Mouse (Mus musculus) forebrain, embryonic 15.5 days (tissue): ENCODE results near the gene Fam205a1. TPM values are rescaled to one million over a fixed set of nuclear protein-coding genes. Genes with fewer than 3 reads are reported as not detected.
"Not testable (repeated sequence)": the region's sequence is repeated elsewhere in the genome, so short reads cannot be mapped to it uniquely, and the experiment has no call there.

Source experiments
- ATAC-seq: fragments of 200-750 bp; cut with Nextera tagmentation; replicated peaks from 2 replicates; pipeline ENCODE4 v1.8.0; 2017; ENCODE audit warnings: mild to moderate bottlenecking, moderate TSS enrichment, moderate library complexity
- H3K27ac ChIP-seq: fragments of 300-500 bp; sonication (generic); replicated peaks from 2 replicates; pipeline ENCODE4 v1.5.1; 2015; ENCODE audit warnings: mild to moderate bottlenecking, inconsistent platforms
- H3K27me3 ChIP-seq: fragments of 300-500 bp; sonication (generic); 2 replicates; pipeline ENCODE4 v1.6.1; 2015; ENCODE audit warnings: inconsistent platforms
- H3K36me3 ChIP-seq: fragments of 300-500 bp; sonication (generic); 2 replicates; pipeline ENCODE4 v1.6.1; 2015; ENCODE audit warnings: mild to moderate bottlenecking, inconsistent platforms
- H3K4me1 ChIP-seq: fragments of 300-500 bp; sonication (generic); 2 replicates; pipeline ENCODE4 v1.6.1; 2015; ENCODE audit warnings: inconsistent platforms
- H3K4me2 ChIP-seq: fragments of 300-500 bp; sonication (generic); replicated peaks from 2 replicates; pipeline ENCODE4 v1.6.1; 2015; ENCODE audit warnings: mild to moderate bottlenecking, inconsistent platforms
- H3K4me3 ChIP-seq: fragments of 300-500 bp; sonication (generic); 2 replicates; pipeline ENCODE4 v1.5.1; 2015; ENCODE audit warnings: mild to moderate bottlenecking, inconsistent platforms
- H3K9ac ChIP-seq: fragments of 300-500 bp; sonication (generic); replicated peaks from 2 replicates; pipeline ENCODE4 v1.6.1; 2015; ENCODE audit warnings: mild to moderate bottlenecking, inconsistent platforms
- H3K9me3 ChIP-seq: fragments of 300-500 bp; sonication (generic); 2 replicates; pipeline ENCODE4 v1.6.1; 2016; ENCODE audit warnings: inconsistent platforms
- WGBS: fragments of 180-500 bp; shearing (Covaris S2); methylation state at CpG from one replicate; pipeline ENCODE4 v1.1.7; 2015; ENCODE audit warnings: mixed read lengths; 5-methylcytosine and 5-hydroxymethylcytosine counted together
- polyA plus RNA-seq: library from polyadenylated mRNA; unstranded; fragments of >200 nt; fragmentation: Nextera tagmentation; extraction: Ambion mirVana; gene quantifications from 2 replicates; pipeline ENCODE4 v1.2.1, GENCODE M21; 2015

Gene Fam205a1
- polyA plus RNA-seq, 1 experiment from 2014 or later: 0.05 TPM

- Histone ChIP-seq H3K9me3 (no peaks in the 10 kb centered on the region), H3K4me1 (no peaks in the 10 kb centered on the region), H3K4me3 (no peak overlapping the region), H3K9ac (no peak overlapping the region), H3K36me3 (no peaks in the 10 kb centered on the region), H3K27me3 (no peaks in the 10 kb centered on the region), H3K27ac (no peak overlapping the region), H3K4me2 (no peak overlapping the region)
- WGBS: 34% methylated on average over 5 of the region's 5 CpGs
- peak; percentile 95 for ATAC-seq
These were observed 23.1 kb upstream of the Fam205a1 start for GRCm38 (mm10) chr4:42876586-42877291.

- no peak within 1 kb of the TSS for H3K4me3 ChIP-seq
- H3K9ac ChIP-seq: no peak within 1 kb of the TSS
- no peak within 1 kb of the TSS for H3K27ac ChIP-seq
- no peaks in the 10 kb centered on the region for H3K9me3 ChIP-seq
- no peak within 1 kb of the TSS for H3K4me2 ChIP-seq
- H3K36me3 ChIP-seq: no peaks in the 10 kb centered on the region
- no peaks in the 10 kb centered on the region for H3K27me3 ChIP-seq
- WGBS: 87% methylated on average over 7 of the region's 7 CpGs
- H3K4me1 ChIP-seq: no peaks in the 10 kb centered on the region
- no peak for ATAC-seq
These were observed 20.4 kb upstream of the Fam205a1 start, which contains the start of gene Fam205c for GRCm38 (mm10) chr4:42874134-42874533. Gene Fam205c, minus strand, starts transcription at chr4:42874234.

- no peaks in the 10 kb centered on the region for H3K36me3 ChIP-seq
- H3K27ac ChIP-seq: no peak overlapping the region
- ATAC-seq: no peak
- no peaks in the 10 kb centered on the region for H3K9me3 ChIP-seq
- H3K27me3 ChIP-seq: no peaks in the 10 kb centered on the region
- H3K4me1 ChIP-seq: no peaks in the 10 kb centered on the region
- WGBS: 91% methylated on average over 16 of the region's 16 CpGs
- H3K9ac ChIP-seq: no peak overlapping the region
- no peak overlapping the region for H3K4me3 ChIP-seq
- H3K4me2 ChIP-seq: no peak overlapping the region
These were observed 19.2 kb upstream of the Fam205a1 start for GRCm38 (mm10) chr4:42872746-42873435.

- WGBS: 95% methylated on average over 7 of the region's 7 CpGs
- no peaks in the 10 kb centered on the region for H3K4me1 ChIP-seq
- no peak overlapping the region for H3K4me2 ChIP-seq
- no peak overlapping the region for H3K9ac ChIP-seq
- H3K27ac ChIP-seq: no peak overlapping the region
- no peak overlapping the region for H3K4me3 ChIP-seq
- no peaks in the 10 kb centered on the region for H3K36me3 ChIP-seq
- ATAC-seq: no peak
- H3K9me3 ChIP-seq: no peaks in the 10 kb centered on the region
- no peaks in the 10 kb centered on the region for H3K27me3 ChIP-seq
These were observed 18.5 kb upstream of the Fam205a1 start for GRCm38 (mm10) chr4:42872151-42872550.

- ATAC-seq: no peak
- no peak overlapping the region for H3K4me3 ChIP-seq
- H3K9ac ChIP-seq: no peak overlapping the region
- 87% methylated on average over 5 of the region's 5 CpGs for WGBS
- no peak overlapping the region for H3K4me2 ChIP-seq
- no peaks in the 10 kb centered on the region for H3K9me3 ChIP-seq
- no peaks in the 10 kb centered on the region for H3K27me3 ChIP-seq
- no peaks in the 10 kb centered on the region for H3K4me1 ChIP-seq
- no peak overlapping the region for H3K27ac ChIP-seq
- H3K36me3 ChIP-seq: no peaks in the 10 kb centered on the region
These were observed 17.1 kb upstream of the Fam205a1 start for GRCm38 (mm10) chr4:42870748-42871147.

GRCm38 (mm10) chr4:42868193-42868592 is 14.5 kb upstream of the Fam205a1 start:
- 92% methylated on average over 5 of the region's 5 CpGs for WGBS

GRCm38 (mm10) chr4:42867390-42867789 is 13.7 kb upstream of the Fam205a1 start:
- Histone ChIP-seq H3K4me3 (no peak overlapping the region), H3K36me3 (no peaks in the 10 kb centered on the region), H3K27ac (no peak overlapping the region), H3K9ac (no peak overlapping the region), H3K4me2 (no peak overlapping the region), H3K9me3 (no peaks in the 10 kb centered on the region), H3K4me1 (no peaks in the 10 kb centered on the region), H3K27me3 (no peaks in the 10 kb centered on the region)
- 70% methylated on average over 3 of the region's 3 CpGs for WGBS
- ATAC-seq: no peak

More at GRCm38 (mm10) chr4:42868193-42868592, 14.5 kb upstream of the Fam205a1 start:
- no peaks in the 10 kb centered on the region for H3K9me3 ChIP-seq
- no peaks in the 10 kb centered on the region for H3K36me3 ChIP-seq
- no peak overlapping the region for H3K4me3 ChIP-seq
- H3K9ac ChIP-seq: no peak overlapping the region
- H3K27me3 ChIP-seq: no peaks in the 10 kb centered on the region
- no peak for ATAC-seq
- H3K4me1 ChIP-seq: no peaks in the 10 kb centered on the region
- no peak overlapping the region for H3K27ac ChIP-seq
- no peak overlapping the region for H3K4me2 ChIP-seq

- not testable (repeated sequence) for H3K4me3 ChIP-seq, H3K9me3 ChIP-seq, H3K27ac ChIP-seq, H3K27me3 ChIP-seq, H3K4me2 ChIP-seq, H3K36me3 ChIP-seq, ATAC-seq, H3K4me1 ChIP-seq, H3K9ac ChIP-seq
- WGBS: 85% methylated on average over 5 of the region's 5 CpGs
These were observed 9.8 kb upstream of the Fam205a1 start for GRCm38 (mm10) chr4:42863487-42863886.

GRCm38 (mm10) chr4:42860483-42860882 is 6.8 kb upstream of the Fam205a1 start:
- H3K9me3 ChIP-seq, H3K4me2 ChIP-seq, H3K4me1 ChIP-seq, H3K27me3 ChIP-seq, H3K27ac ChIP-seq, H3K4me3 ChIP-seq, ATAC-seq, H3K36me3 ChIP-seq, H3K9ac ChIP-seq: not testable (repeated sequence)
- WGBS: 85% methylated on average over 9 of the region's 9 CpGs

GRCm38 (mm10) chr4:42856671-42857070 is 3.0 kb upstream of the Fam205a1 start, which contains the start of gene Gm12394:
Gene Gm12394, minus strand, starts transcription at chr4:42856771.
- not testable (repeated sequence) for H3K27ac ChIP-seq, H3K9ac ChIP-seq, H3K4me1 ChIP-seq, H3K9me3 ChIP-seq, H3K36me3 ChIP-seq, H3K4me3 ChIP-seq, ATAC-seq, H3K27me3 ChIP-seq, H3K4me2 ChIP-seq
- 81% methylated on average over 1 of the region's 1 CpGs for WGBS
